Mouse (Mus musculus) heart, embryonic 13.5 days (tissue): Measurements from ENCODE around the gene Dpf2. TPM values are rescaled to one million over a fixed set of nuclear protein-coding genes. Genes with fewer than 3 reads are reported as not detected.

Source experiments
- ATAC-seq: fragments of 200-750 bp; cut with Nextera tagmentation; 2 replicates; pipeline ENCODE4 v1.8.0; 2017; ENCODE audit warnings: moderate TSS enrichment; ENCODE audit not compliant: insufficient number of reproducible peaks, low FRiP score, low TSS enrichment; ENCODE audit errors: extremely low read depth
- H3K27ac ChIP-seq: fragments of 300-500 bp; sonication (generic); replicated peaks from 2 replicates; pipeline ENCODE4 v1.5.1; 2015; ENCODE audit warnings: moderate library complexity, mild to moderate bottlenecking, inconsistent platforms
- H3K27me3 ChIP-seq: fragments of 300-500 bp; sonication (generic); replicated peaks from 2 replicates; pipeline ENCODE4 v1.6.1; 2015; ENCODE audit warnings: mild to moderate bottlenecking, inconsistent platforms
- H3K36me3 ChIP-seq: fragments of 300-500 bp; sonication (generic); 2 replicates; pipeline ENCODE4 v1.6.1; 2015; ENCODE audit warnings: mild to moderate bottlenecking, inconsistent platforms
- H3K4me1 ChIP-seq: fragments of 300-500 bp; sonication (generic); 2 replicates; pipeline ENCODE4 v1.6.1; 2015; ENCODE audit warnings: inconsistent platforms
- H3K4me2 ChIP-seq: fragments of 300-500 bp; sonication (generic); 2 replicates; pipeline ENCODE4 v1.6.1; 2015; ENCODE audit warnings: inconsistent platforms, mild to moderate bottlenecking, moderate library complexity
- H3K4me3 ChIP-seq: fragments of 300-500 bp; sonication (generic); 2 replicates; pipeline ENCODE4 v1.5.1; 2015; ENCODE audit warnings: moderate library complexity, mild to moderate bottlenecking, inconsistent platforms
- H3K9ac ChIP-seq: fragments of 300-500 bp; sonication (generic); 2 replicates; pipeline ENCODE4 v1.6.1; 2015; ENCODE audit warnings: inconsistent platforms, mild to moderate bottlenecking, moderate library complexity
- H3K9me3 ChIP-seq: fragments of 300-500 bp; sonication (generic); 2 replicates; pipeline ENCODE4 v1.6.1; 2016; ENCODE audit warnings: inconsistent platforms
- WGBS: fragments of 180-500 bp; shearing (Covaris S2); methylation state at CpG from one replicate; pipeline ENCODE4 v1.1.7; 2015; ENCODE audit warnings: mixed read lengths; 5-methylcytosine and 5-hydroxymethylcytosine counted together
- polyA plus RNA-seq: library from polyadenylated mRNA; unstranded; fragments of >200 nt; fragmentation: Nextera tagmentation; extraction: Ambion mirVana; gene quantifications from 2 replicates; pipeline ENCODE4 v1.2.1, GENCODE M21; 2015

Dpf2 gene
- polyA plus RNA-seq, 1 experiment from 2014 or later = 98.1 TPM

DNA sequence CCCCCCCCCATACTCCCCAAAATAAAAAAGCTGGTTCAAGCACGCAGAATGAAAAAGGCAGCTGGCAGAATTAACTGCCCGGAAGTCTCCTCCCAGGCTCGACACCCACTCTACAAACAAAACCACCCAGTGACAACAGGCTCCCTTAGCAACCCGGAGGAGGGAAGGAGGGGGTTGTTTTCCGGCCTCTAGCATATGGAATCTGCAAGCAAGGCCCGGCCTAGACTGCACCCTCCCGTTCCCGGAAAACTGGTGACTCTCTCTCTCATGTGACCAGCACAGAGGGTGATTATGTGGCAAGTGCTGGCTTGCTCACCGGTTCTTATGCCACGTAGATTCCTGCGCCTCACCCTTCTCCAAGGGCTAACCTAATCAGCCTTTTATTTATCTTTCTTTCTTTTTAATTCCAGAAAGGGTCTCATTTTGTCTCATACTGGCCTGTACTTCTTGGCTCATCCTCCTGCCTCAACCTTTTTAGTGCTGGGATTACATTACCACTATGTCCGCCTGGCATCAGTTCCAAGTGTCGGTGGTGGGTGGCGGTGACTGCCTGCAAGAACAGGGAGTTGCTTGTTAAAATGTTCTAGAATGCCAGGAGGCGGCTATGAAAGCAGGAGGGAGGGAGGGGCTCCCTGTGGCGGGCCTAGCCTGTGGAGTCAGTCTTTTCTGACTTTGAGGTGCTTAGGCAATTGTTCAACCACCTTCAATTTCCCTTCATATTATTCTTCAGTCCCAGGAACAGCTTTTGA is 66.1 kb downstream of the Dpf2 start:
- Histone ChIP-seq H3K36me3 (peaks cover 11% of the 10 kb centered on the region; the same call in 1 of the 2 replicates), H3K9me3 (no peaks in the 10 kb centered on the region), H3K4me2 (peak overlapping the region; percentile 80), H3K4me1 (peaks cover 93% of the 10 kb centered on the region), H3K4me3 (peak overlapping the region; percentile 40), H3K27ac (peak overlapping the region; percentile 100), H3K27me3 (no peaks in the 10 kb centered on the region), H3K9ac (peak overlapping the region; percentile 86)
- 6% methylated on average over 16 of the region's 16 CpGs for WGBS
- ATAC-seq = peak; percentile 32

Other genes with a start within 250 kb of the Dpf2 start
- gene Sipa1, start 249.3 kb downstream of the Dpf2 start, polyA plus RNA-seq = 21.9 and 23.2 TPM in 2 replicates
- 23.2 and 24.0 TPM in 2 replicates for gene Map3k11, start 224.3 kb downstream of the Dpf2 start, polyA plus RNA-seq
- 13.6 and 14.9 TPM in 2 replicates for gene Pcnx3, start 224.1 kb downstream of the Dpf2 start, polyA plus RNA-seq
- gene Kcnk7, start 208.6 kb downstream of the Dpf2 start, polyA plus RNA-seq = 0.29 TPM in 1 of 2 replicates, not detected in the other
- 85.9 and 96.8 TPM in 2 replicates for gene Ehbp1l1, start 186.7 kb downstream of the Dpf2 start, polyA plus RNA-seq
- gene Fam89b, start 183.4 kb downstream of the Dpf2 start, polyA plus RNA-seq = 79.7 and 82.6 TPM in 2 replicates
- 22.5 and 24.7 TPM in 2 replicates for gene Ltbp3, start 172.1 kb downstream of the Dpf2 start, polyA plus RNA-seq
- gene Scyl1, start 141.6 kb downstream of the Dpf2 start, polyA plus RNA-seq = 55.8 and 59.6 TPM in 2 replicates
- 27.4 and 29.0 TPM in 2 replicates for gene Frmd8, start 37.7 kb downstream of the Dpf2 start, polyA plus RNA-seq
- gene Slc25a45, start 35.2 kb downstream of the Dpf2 start, polyA plus RNA-seq = 3.7 and 4.2 TPM in 2 replicates
- 1.9 and 2.0 TPM in 2 replicates for gene Tigd3, start 18.9 kb downstream of the Dpf2 start, polyA plus RNA-seq
- 8.9 and 9.3 TPM in 2 replicates for gene Cdc42ep2, start 11.8 kb upstream of the Dpf2 start, polyA plus RNA-seq
- 47.2 and 49.5 TPM in 2 replicates for gene Pola2, start 51.2 kb upstream of the Dpf2 start, polyA plus RNA-seq
- not detected in 2 replicates for gene Slc22a20, start 73.1 kb upstream of the Dpf2 start, polyA plus RNA-seq
- 5.3 and 6.0 TPM in 2 replicates for gene Capn1, start 102.9 kb upstream of the Dpf2 start, polyA plus RNA-seq
- gene Syvn1, start 133.6 kb upstream of the Dpf2 start, polyA plus RNA-seq = 17.6 and 18.6 TPM in 2 replicates
- 59.8 and 66.3 TPM in 2 replicates for gene Mrpl49, start 144.8 kb upstream of the Dpf2 start, polyA plus RNA-seq
- 467 and 540 TPM in 2 replicates for gene Fau, start 144.8 kb upstream of the Dpf2 start, polyA plus RNA-seq
- 21.1 and 23.1 TPM in 2 replicates for gene Znhit2, start 148.2 kb upstream of the Dpf2 start, polyA plus RNA-seq
- 7.8 and 8.0 TPM in 2 replicates for gene Tm7sf2, start 155.4 kb upstream of the Dpf2 start, polyA plus RNA-seq
- 48.1 and 48.4 TPM in 2 replicates for gene Vps51, start 164.2 kb upstream of the Dpf2 start, polyA plus RNA-seq
- not detected in 2 replicates for gene Tmem262, start 167.0 kb upstream of the Dpf2 start, polyA plus RNA-seq
- gene Gm28374, start 169.2 kb upstream of the Dpf2 start, polyA plus RNA-seq = 0.83 and 0.92 TPM in 2 replicates
- 50.7 and 53.7 TPM in 2 replicates for gene Zfpl1, start 171.9 kb upstream of the Dpf2 start, polyA plus RNA-seq
- 27.4 and 27.6 TPM in 2 replicates for gene Cdca5, start 172.0 kb upstream of the Dpf2 start, polyA plus RNA-seq
- 0.20 and 0.28 TPM in 2 replicates for gene AC131692.1, start 181.4 kb upstream of the Dpf2 start, polyA plus RNA-seq
- 0.09 and 0.24 TPM in 2 replicates for gene Naaladl1, start 192.8 kb upstream of the Dpf2 start, polyA plus RNA-seq
- 30.8 and 33.0 TPM in 2 replicates for gene Sac3d1, start 205.6 kb upstream of the Dpf2 start, polyA plus RNA-seq
- 21.0 and 23.9 TPM in 2 replicates for gene Snx15, start 215.3 kb upstream of the Dpf2 start, polyA plus RNA-seq
- not detected in 2 replicates for gene Batf2, start 228.0 kb upstream of the Dpf2 start, polyA plus RNA-seq
- gene Arl2, start 228.5 kb upstream of the Dpf2 start, polyA plus RNA-seq = 83.0 and 85.6 TPM in 2 replicates